Mouse (Mus musculus) heart, postnatal 0 days (tissue): ENCODE data around the gene Ntrk3.

Experiments
- CTCF ChIP-seq: IDR thresholded peaks from 2 replicates; pipeline ENCODE4 v1.5.1; 2016; ENCODE audit warnings: antibody characterized with exemption, control low read depth, low read depth
- EP300 ChIP-seq: IDR thresholded peaks from 2 replicates; pipeline ENCODE4 v1.6.1; 2016; ENCODE audit warnings: antibody characterized with exemption, low read depth

GRCm38 (mm10) chr7:78718191-78718609 is 19.6 kb downstream of the Ntrk3 start:
- TF ChIP-seq CTCF (no peak), EP300 (no peak)
